Mouse (Mus musculus) intestine, embryonic 14.5 days (tissue): ENCODE measurements around the gene BC024978. TPM values are rescaled to one million over a fixed set of nuclear protein-coding genes. Genes with fewer than 3 reads are reported as not detected.

Experiments
- ATAC-seq: fragments of 200-750 bp; cut with Nextera tagmentation; replicated peaks from 2 replicates; pipeline ENCODE4 v1.8.0; 2017; ENCODE audit warnings: low read depth, moderate number of reproducible peaks, moderate TSS enrichment, moderate library complexity; ENCODE audit not compliant: low FRiP score, low TSS enrichment
- DNase-seq: peaks from one replicate; pipeline ENCODE4 v3.0.0-alpha.2; 2018; ENCODE audit warnings: low spot score
- H3K27ac ChIP-seq: fragments of 300-500 bp; sonication (generic); 2 replicates; pipeline ENCODE4 v1.5.1; 2014; ENCODE audit warnings: low read depth, mild to moderate bottlenecking, control low read depth
- H3K27me3 ChIP-seq: fragments of 300-500 bp; sonication (generic); replicated peaks from 2 replicates; pipeline ENCODE4 v1.6.1; 2014; ENCODE audit warnings: low read length, control low read depth; ENCODE audit not compliant: control insufficient read depth, insufficient read depth
- H3K36me3 ChIP-seq: fragments of 300-500 bp; sonication (generic); 2 replicates; pipeline ENCODE4 v1.6.1; 2014; ENCODE audit warnings: low read length, control low read depth; ENCODE audit not compliant: control insufficient read depth, insufficient read depth
- H3K4me1 ChIP-seq: fragments of 300-500 bp; sonication (generic); replicated peaks from 2 replicates; pipeline ENCODE4 v1.6.1; 2014; ENCODE audit warnings: low read length, control low read depth, mixed read lengths; ENCODE audit not compliant: control insufficient read depth, insufficient read depth
- H3K4me2 ChIP-seq: fragments of 300-500 bp; sonication (generic); 2 replicates; pipeline ENCODE4 v1.6.1; 2014; ENCODE audit warnings: low read length
- H3K4me3 ChIP-seq: fragments of 300-500 bp; sonication (generic); 2 replicates; pipeline ENCODE4 v1.5.1; 2014; ENCODE audit warnings: low read depth, low read length, control low read depth, mixed read lengths
- H3K9ac ChIP-seq: fragments of 300-500 bp; sonication (generic); 2 replicates; pipeline ENCODE4 v1.6.1; 2014; ENCODE audit warnings: mild to moderate bottlenecking, low read length
- H3K9me3 ChIP-seq: fragments of 300-500 bp; sonication (generic); 2 replicates; pipeline ENCODE4 v1.6.1; 2016; ENCODE audit warnings: low read length, control low read depth; ENCODE audit not compliant: control insufficient read depth
- WGBS: fragments of 180-500 bp; shearing (Covaris S2); extraction: QIAGEN DNeasy Blood & Tissue Kit; methylation state at CpG from one replicate; pipeline ENCODE4 v1.1.7; 2014; 5-methylcytosine and 5-hydroxymethylcytosine counted together
- polyA plus RNA-seq: library from polyadenylated mRNA; unstranded; fragments of >200 nt; fragmentation: Nextera tagmentation; extraction: Ambion mirVana; gene quantifications from 2 replicates; pipeline ENCODE4 v1.2.1, GENCODE M21; 2014

BC024978 gene
- polyA plus RNA-seq, 1 experiment from 2014 or later = 4.6 TPM

- no peak overlapping the region for H3K4me3 ChIP-seq
- H3K27ac ChIP-seq = no peak overlapping the region
- peaks cover 18% of the 10 kb centered on the region for H3K36me3 ChIP-seq
- H3K9me3 ChIP-seq = no peaks in the 10 kb centered on the region
- no peaks in the 10 kb centered on the region for H3K27me3 ChIP-seq
- 0 out of 2 replicates have a peak, but pooled peaks cover 10% of the 10 kb centered on the region for H3K4me1 ChIP-seq
- DNase-seq (no peak), ATAC-seq (no peak)
- WGBS = 48% methylated on average over 5 of the region's 5 CpGs
- no peak overlapping the region for H3K4me2 ChIP-seq
- no peak overlapping the region for H3K9ac ChIP-seq
Measured at GRCm38 (mm10) chr7:27180036-27180435, 15.5 kb upstream of the BC024978 start.

GRCm38 (mm10) chr7:27180837-27181695 is 14.5 kb upstream of the BC024978 start, which contains the start of the genes Gm21983 and Mia:
Gene Gm21983, minus strand, starts transcription at chr7:27181086.
Gene Mia, minus strand, starts transcription at chr7:27181157.
- WGBS = 70% methylated on average over 14 of the region's 14 CpGs
- Histone ChIP-seq H3K27ac (no peak within 1 kb of the TSS), H3K36me3 (peaks cover 26% of the 10 kb centered on the region), H3K27me3 (no peaks in the 10 kb centered on the region), H3K9ac (no peak within 1 kb of the TSS), H3K9me3 (no peaks in the 10 kb centered on the region), H3K4me1 (0 out of 2 replicates have a peak, but pooled peaks cover 10% of the 10 kb centered on the region), H3K4me3 (no peak within 1 kb of the TSS), H3K4me2 (no peak within 1 kb of the TSS)
- DNase-seq (no peak), ATAC-seq (no peak)

- H3K9me3 ChIP-seq = no peaks in the 10 kb centered on the region
- ATAC-seq = no peak
- no peak for DNase-seq
- H3K4me2 ChIP-seq = no peak overlapping the region
- H3K4me1 ChIP-seq = 0 out of 2 replicates have a peak, but pooled peaks cover 10% of the 10 kb centered on the region
- no peak overlapping the region for H3K27ac ChIP-seq
- H3K4me3 ChIP-seq = no peak overlapping the region
- H3K27me3 ChIP-seq = no peaks in the 10 kb centered on the region
- H3K36me3 ChIP-seq = peaks cover 38% of the 10 kb centered on the region
- 75% methylated on average over 1 of the region's 1 CpGs for WGBS
- no peak overlapping the region for H3K9ac ChIP-seq
Measured at GRCm38 (mm10) chr7:27182498-27182897, 13.1 kb upstream of the BC024978 start.

- Histone ChIP-seq H3K4me3 (no peak overlapping the region), H3K9me3 (no peaks in the 10 kb centered on the region), H3K4me2 (no peak overlapping the region), H3K9ac (no peak overlapping the region), H3K4me1 (0 out of 2 replicates have a peak, but pooled peaks cover 6% of the 10 kb centered on the region), H3K36me3 (peaks cover 62% of the 10 kb centered on the region), H3K27me3 (no peaks in the 10 kb centered on the region), H3K27ac (no peak overlapping the region)
- ATAC-seq (no peak), DNase-seq (peak; percentile 77)
- 74% methylated on average over 3 of the region's 3 CpGs for WGBS
Measured at GRCm38 (mm10) chr7:27184964-27185363, 10.6 kb upstream of the BC024978 start.

- H3K4me1 ChIP-seq = no peaks in the 10 kb centered on the region
- no peak overlapping the region for H3K9ac ChIP-seq
- H3K9me3 ChIP-seq = no peaks in the 10 kb centered on the region
- no peak overlapping the region for H3K4me3 ChIP-seq
- no peaks in the 10 kb centered on the region for H3K27me3 ChIP-seq
- no peak overlapping the region for H3K27ac ChIP-seq
- no peak overlapping the region for H3K4me2 ChIP-seq
- DNase-seq (no peak), ATAC-seq (no peak)
- WGBS = 94% methylated on average over 5 of the region's 5 CpGs
- peaks cover 73% of the 10 kb centered on the region for H3K36me3 ChIP-seq
Measured at GRCm38 (mm10) chr7:27185986-27186385, 9.6 kb upstream of the BC024978 start.

- Histone ChIP-seq H3K9ac (no peak overlapping the region), H3K27me3 (no peaks in the 10 kb centered on the region), H3K4me1 (peaks cover 8% of the 10 kb centered on the region), H3K9me3 (no peaks in the 10 kb centered on the region), H3K4me2 (no peak overlapping the region), H3K27ac (no peak overlapping the region), H3K4me3 (no peak overlapping the region), H3K36me3 (peaks cover 98% of the 10 kb centered on the region)
- no peak for ATAC-seq
- WGBS = 95% methylated on average over 10 of the region's 10 CpGs
- DNase-seq = no peak
Measured at GRCm38 (mm10) chr7:27189271-27189931, 6.2 kb upstream of the BC024978 start.

- 95% methylated on average over 5 of the region's 5 CpGs for WGBS
- no peak for DNase-seq
- Histone ChIP-seq H3K9ac (no peak overlapping the region), H3K4me2 (no peak overlapping the region), H3K9me3 (no peaks in the 10 kb centered on the region), H3K36me3 (peaks cover 71% of the 10 kb centered on the region), H3K27ac (no peak overlapping the region), H3K27me3 (no peaks in the 10 kb centered on the region), H3K4me1 (peaks cover 14% of the 10 kb centered on the region), H3K4me3 (no peak overlapping the region)
- no peak for ATAC-seq
Measured at GRCm38 (mm10) chr7:27192434-27192833, 3.1 kb upstream of the BC024978 start.

GRCm38 (mm10) chr7:27193731-27194130 is 1.9 kb upstream of the BC024978 start:
- H3K36me3 ChIP-seq = peaks cover 58% of the 10 kb centered on the region
- 0 out of 2 replicates have a peak overlapping the region, but pooled peaks have one; percentile 23 for H3K9ac ChIP-seq

More at GRCm38 (mm10) chr7:27193731-27194130, 1.9 kb upstream of the BC024978 start:
- Histone ChIP-seq H3K4me2 (0 out of 2 replicates have a peak overlapping the region, but pooled peaks have one; percentile 80), H3K4me1 (peaks cover 14% of the 10 kb centered on the region), H3K27ac (no peak overlapping the region), H3K9me3 (no peaks in the 10 kb centered on the region), H3K27me3 (no peaks in the 10 kb centered on the region), H3K4me3 (no peak overlapping the region)
- DNase-seq = no peak
- 82% methylated on average over 4 of the region's 4 CpGs for WGBS
- ATAC-seq = no peak
